8 mouse cellular contexts compared by ENCODE assay signal in genomic region chr11:103117591-103118009, GRCm38 (mm10). TPM values are rescaled to one million over a fixed set of nuclear protein-coding genes. Genes with fewer than 3 reads are reported as not detected.
A peak's percentile ranks its signal among the peaks of the same experiment; 100 is the strongest.
DNase-seq lines count a peak whose midpoint lies in the region; ATAC-seq and TF ChIP-seq lines count a peak whose summit lies in the region.

No protein-coding gene starts in this region.

- WGBS in heart, embryonic 12.5 days = under 1% methylated on average over 38 of the region's 38 CpGs
- WGBS in embryonic facial prominence, embryonic 13.5 days = under 1% methylated on average over 38 of the region's 38 CpGs
- WGBS in hindbrain, postnatal 0 days = under 1% methylated on average over 38 of the region's 38 CpGs
- WGBS in lung, postnatal 0 days = under 1% methylated on average over 38 of the region's 38 CpGs

- ATAC-seq in heart, embryonic 12.5 days (ENCODE audit: insufficient number of reproducible peaks, low FRiP score) = no peak
- ATAC-seq in embryonic facial prominence, embryonic 13.5 days (ENCODE audit: insufficient number of reproducible peaks, insufficient read depth, low FRiP score, low TSS enrichment, low read depth) = no peak
- ATAC-seq in hindbrain, postnatal 0 days = no peak
- ATAC-seq in lung, postnatal 0 days = no peak

- no peaks in the 10 kb centered on the region for H3K9me3 ChIP-seq in heart, embryonic 12.5 days (replicated peaks)
- H3K9me3 ChIP-seq in embryonic facial prominence, embryonic 13.5 days = no peaks in the 10 kb centered on the region
- H3K9me3 ChIP-seq in hindbrain, postnatal 0 days (ENCODE audit: low read length) = no peaks in the 10 kb centered on the region
- H3K9me3 ChIP-seq in lung, postnatal 0 days (ENCODE audit: low read length) = no peaks in the 10 kb centered on the region

- H3K27ac ChIP-seq in heart, embryonic 12.5 days (ENCODE audit: poor library complexity, severe bottlenecking) = peak overlapping the region; percentile 91; the same call in 1 of the 2 replicates
- peak overlapping the region; percentile 85 for H3K27ac ChIP-seq in embryonic facial prominence, embryonic 13.5 days
- H3K27ac ChIP-seq in hindbrain, postnatal 0 days = peak overlapping the region; percentile 86
- H3K27ac ChIP-seq in lung, postnatal 0 days (ENCODE audit: low read length) = peak overlapping the region; percentile 85

- H3K4me2 ChIP-seq in heart, embryonic 12.5 days = peak overlapping the region; percentile 90
- H3K4me2 ChIP-seq in embryonic facial prominence, embryonic 13.5 days = peak overlapping the region; percentile 90
- peak overlapping the region; percentile 91 for H3K4me2 ChIP-seq in hindbrain, postnatal 0 days (ENCODE audit: low read depth, low read length)
- H3K4me2 ChIP-seq in lung, postnatal 0 days (replicated peaks; ENCODE audit: low read depth, low read length) = peak overlapping the region; percentile 92

- peaks cover 13% of the 10 kb centered on the region for H3K4me1 ChIP-seq in heart, embryonic 12.5 days (replicated peaks)
- H3K4me1 ChIP-seq in embryonic facial prominence, embryonic 13.5 days = peaks cover 22% of the 10 kb centered on the region
- peaks cover 10% of the 10 kb centered on the region for H3K4me1 ChIP-seq in hindbrain, postnatal 0 days (ENCODE audit: insufficient read depth, low read length)
- H3K4me1 ChIP-seq in lung, postnatal 0 days (ENCODE audit: insufficient read depth, low read depth, low read length) = peaks cover 10% of the 10 kb centered on the region; the same call in 1 of the 2 replicates

- H3K36me3 ChIP-seq in heart, embryonic 12.5 days = no peaks in the 10 kb centered on the region
- H3K36me3 ChIP-seq in embryonic facial prominence, embryonic 13.5 days = no peaks in the 10 kb centered on the region
- no peaks in the 10 kb centered on the region for H3K36me3 ChIP-seq in hindbrain, postnatal 0 days (ENCODE audit: insufficient read depth, low read length)
- H3K36me3 ChIP-seq in lung, postnatal 0 days (ENCODE audit: insufficient read depth, low read length) = no peaks in the 10 kb centered on the region
- H3K36me3 ChIP-seq in splenic B cell, adult 2 months (ENCODE audit: control insufficient read depth, insufficient read depth, low read length, poor library complexity, severe bottlenecking) = no peaks in the 10 kb centered on the region; the same call in 1 of the 2 replicates

- peak overlapping the region; percentile 95 for H3K9ac ChIP-seq in heart, embryonic 12.5 days
- peak overlapping the region; percentile 83 for H3K9ac ChIP-seq in embryonic facial prominence, embryonic 13.5 days
- peak overlapping the region; percentile 61 for H3K9ac ChIP-seq in hindbrain, postnatal 0 days (replicated peaks; ENCODE audit: low read length)
- H3K9ac ChIP-seq in lung, postnatal 0 days (replicated peaks; ENCODE audit: low read depth) = peak overlapping the region; percentile 72

- H3K27me3 ChIP-seq in heart, embryonic 12.5 days (replicated peaks) = no peaks in the 10 kb centered on the region
- H3K27me3 ChIP-seq in embryonic facial prominence, embryonic 13.5 days = peaks cover 6% of the 10 kb centered on the region
- no peaks in the 10 kb centered on the region for H3K27me3 ChIP-seq in hindbrain, postnatal 0 days (ENCODE audit: insufficient read depth, low read length)
- no peaks in the 10 kb centered on the region for H3K27me3 ChIP-seq in lung, postnatal 0 days (replicated peaks; ENCODE audit: insufficient read depth, low read length)
- H3K27me3 ChIP-seq in splenic B cell, adult 2 months (ENCODE audit: control insufficient read depth, insufficient read depth, low read length, poor library complexity, severe bottlenecking) = no peaks in the 10 kb centered on the region

- DNase-seq in heart, adult 8-10 months (ENCODE audit: low spot score) = no peak
- DNase-seq in ES-CJ7 (ENCODE audit: low read depth, low spot score) = peak; percentile 27
- peak; percentile 62 for DNase-seq in hindbrain, postnatal 0 days (ENCODE audit: low spot score)
- peak; percentile 76 for DNase-seq in lung, postnatal 0 days (ENCODE audit: low spot score)
- DNase-seq in splenic B cell, adult 2 months (ENCODE audit: low read depth, low spot score) = peak; percentile 27
- DNase-seq in left cerebral cortex, adult 18-20 months (ENCODE audit: low spot score in 2 of 2) = no peak

- TF ChIP-seq EP300 in lung, postnatal 0 days (IDR thresholded peaks at IDR 0.05) = no peak

- TF ChIP-seq CTCF in hindbrain, postnatal 0 days (IDR thresholded peaks at IDR 0.05; ENCODE audit: low read depth) = no peak
- no peak; the same call in 1 of the 2 replicates for TF ChIP-seq CTCF in lung, postnatal 0 days (IDR thresholded peaks at IDR 0.05)

- peak overlapping the region; percentile 65 for H3K4me3 ChIP-seq in heart, embryonic 12.5 days
- peak overlapping the region; percentile 72 for H3K4me3 ChIP-seq in embryonic facial prominence, embryonic 13.5 days
- peak overlapping the region; percentile 49 for H3K4me3 ChIP-seq in hindbrain, postnatal 0 days (ENCODE audit: low read length)
- peak overlapping the region; percentile 69 for H3K4me3 ChIP-seq in lung, postnatal 0 days (ENCODE audit: low read depth, low read length)

RNA-seq across cellular contexts. Expression of gene Hexim1, which starts 1.6 kb away (rescaled TPM):
- polyA plus RNA-seq in heart, embryonic 12.5 days (2016; fragmentation: Nextera tagmentation; extraction: Ambion mirVana) = 2.8 and 3.0 TPM in 2 replicates
- total RNA-seq in heart, adult 8-10 months (2022) = 10 to 100 TPM; 15.9 to 18.6 (median 17.0) TPM
- 5.2 and 6.9 TPM in 2 replicates for polyA plus RNA-seq in embryonic facial prominence, embryonic 13.5 days (2015; fragmentation: Nextera tagmentation; extraction: Ambion mirVana)
- total RNA-seq in hindbrain, postnatal 0 days (2014; rRNA removed) = 15.1 and 15.8 TPM in 2 replicates
- polyA plus RNA-seq in hindbrain, postnatal 0 days (2015; fragmentation: Nextera tagmentation; extraction: Ambion mirVana) = 4.4 and 5.1 TPM in 2 replicates
- 6.5 TPM in 2 replicates for polyA plus RNA-seq in lung, postnatal 0 days (2015; fragmentation: Nextera tagmentation; extraction: Ambion mirVana)
- 10 to 100 TPM; 42.6 to 52.8 TPM for total RNA-seq in left cerebral cortex, adult 18-20 months (2021)

RNA-seq across cellular contexts. Expression of gene Hexim2, which starts 14.6 kb away (rescaled TPM):
- polyA plus RNA-seq in heart, embryonic 12.5 days (2016; fragmentation: Nextera tagmentation; extraction: Ambion mirVana) = 7.8 and 8.4 TPM in 2 replicates
- total RNA-seq in heart, adult 8-10 months (2022) = 1 to 10 TPM; 1.2 to 2.0 (median 1.9) TPM
- 15.0 and 16.2 TPM in 2 replicates for polyA plus RNA-seq in embryonic facial prominence, embryonic 13.5 days (2015; fragmentation: Nextera tagmentation; extraction: Ambion mirVana)
- total RNA-seq in hindbrain, postnatal 0 days (2014; rRNA removed) = 28.9 and 40.4 TPM in 2 replicates
- polyA plus RNA-seq in hindbrain, postnatal 0 days (2015; fragmentation: Nextera tagmentation; extraction: Ambion mirVana) = 30.2 and 30.7 TPM in 2 replicates
- 6.2 and 7.1 TPM in 2 replicates for polyA plus RNA-seq in lung, postnatal 0 days (2015; fragmentation: Nextera tagmentation; extraction: Ambion mirVana)
- total RNA-seq in left cerebral cortex, adult 18-20 months (2021) = 10 to 100 TPM; 16.1 to 16.2 TPM

RNA-seq across cellular contexts. Expression of gene Acbd4, which starts 16.1 kb away (rescaled TPM):
- polyA plus RNA-seq in heart, embryonic 12.5 days (2016; fragmentation: Nextera tagmentation; extraction: Ambion mirVana) = 13.5 and 13.8 TPM in 2 replicates
- total RNA-seq in heart, adult 8-10 months (2022) = 10 to 100 TPM; 24.1 to 39.8 (median 32.0) TPM
- polyA plus RNA-seq in embryonic facial prominence, embryonic 13.5 days (2015; fragmentation: Nextera tagmentation; extraction: Ambion mirVana) = 16.6 and 17.4 TPM in 2 replicates
- total RNA-seq in hindbrain, postnatal 0 days (2014; rRNA removed) = 13.2 and 19.0 TPM in 2 replicates
- 18.5 and 20.8 TPM in 2 replicates for polyA plus RNA-seq in hindbrain, postnatal 0 days (2015; fragmentation: Nextera tagmentation; extraction: Ambion mirVana)
- 28.8 and 34.5 TPM in 2 replicates for polyA plus RNA-seq in lung, postnatal 0 days (2015; fragmentation: Nextera tagmentation; extraction: Ambion mirVana)
- 10 to 100 TPM; 85.2 to 90.4 TPM for total RNA-seq in left cerebral cortex, adult 18-20 months (2021)

RNA-seq across cellular contexts. Expression of gene Plcd3, which starts 16.1 kb away (rescaled TPM):
- 5.8 and 6.6 TPM in 2 replicates for polyA plus RNA-seq in heart, embryonic 12.5 days (2016; fragmentation: Nextera tagmentation; extraction: Ambion mirVana)
- 10 to 100 TPM; 10.7 to 19.1 (median 12.1) TPM for total RNA-seq in heart, adult 8-10 months (2022)
- polyA plus RNA-seq in embryonic facial prominence, embryonic 13.5 days (2015; fragmentation: Nextera tagmentation; extraction: Ambion mirVana) = 5.3 and 7.2 TPM in 2 replicates
- 9.4 and 13.8 TPM in 2 replicates for total RNA-seq in hindbrain, postnatal 0 days (2014; rRNA removed)
- polyA plus RNA-seq in hindbrain, postnatal 0 days (2015; fragmentation: Nextera tagmentation; extraction: Ambion mirVana) = 3.9 and 4.8 TPM in 2 replicates
- polyA plus RNA-seq in lung, postnatal 0 days (2015; fragmentation: Nextera tagmentation; extraction: Ambion mirVana) = 3.7 and 3.8 TPM in 2 replicates
- total RNA-seq in left cerebral cortex, adult 18-20 months (2021) = 10 to 100 TPM; 20.4 to 21.7 TPM

RNA-seq across cellular contexts. Expression of gene Fmnl1, which starts 53.3 kb away (rescaled TPM):
- 1.1 and 1.7 TPM in 2 replicates for polyA plus RNA-seq in heart, embryonic 12.5 days (2016; fragmentation: Nextera tagmentation; extraction: Ambion mirVana)
- total RNA-seq in heart, adult 8-10 months (2022) = 10 to 100 TPM in 3 of 4 experiments, 1 to 10 TPM in 1; 9.3 to 20.1 (median 13.2) TPM
- polyA plus RNA-seq in embryonic facial prominence, embryonic 13.5 days (2015; fragmentation: Nextera tagmentation; extraction: Ambion mirVana) = 1.7 and 2.4 TPM in 2 replicates
- 12.8 and 15.5 TPM in 2 replicates for total RNA-seq in hindbrain, postnatal 0 days (2014; rRNA removed)
- 6.4 and 6.9 TPM in 2 replicates for polyA plus RNA-seq in hindbrain, postnatal 0 days (2015; fragmentation: Nextera tagmentation; extraction: Ambion mirVana)
- polyA plus RNA-seq in lung, postnatal 0 days (2015; fragmentation: Nextera tagmentation; extraction: Ambion mirVana) = 4.1 and 4.9 TPM in 2 replicates
- total RNA-seq in left cerebral cortex, adult 18-20 months (2021) = 100 to 1,000 TPM; 169 to 206 TPM

Comparison
In these comparisons a context has a peak if more than half of its experiments do, and no peak if none do; other contexts are left out.
1. DNase-seq: peak in ES-CJ7 (single experiment), hindbrain, postnatal 0 days (single experiment), lung, postnatal 0 days (single experiment) and splenic B cell, adult 2 months (single experiment); none in heart, adult 8-10 months (single experiment) and left cerebral cortex, adult 18-20 months (0 of 2).
2. Peak in every context shown above with its lines, with median percentiles within 50 percentile points of each other: H3K27ac ChIP-seq, H3K4me2 ChIP-seq, H3K4me3 ChIP-seq and H3K9ac ChIP-seq.